Mouse (Mus musculus): ENCODE measurements at regions not wholly inside any gene's neighbourhood (a gene's known extent, or its start where the extent isn't known, plus 50 kb on each side); places are given as distances from the start of the nearest gene placed in this dataset.
A peak's percentile ranks its signal among the peaks of the same experiment; 100 is the strongest.

DNA sequence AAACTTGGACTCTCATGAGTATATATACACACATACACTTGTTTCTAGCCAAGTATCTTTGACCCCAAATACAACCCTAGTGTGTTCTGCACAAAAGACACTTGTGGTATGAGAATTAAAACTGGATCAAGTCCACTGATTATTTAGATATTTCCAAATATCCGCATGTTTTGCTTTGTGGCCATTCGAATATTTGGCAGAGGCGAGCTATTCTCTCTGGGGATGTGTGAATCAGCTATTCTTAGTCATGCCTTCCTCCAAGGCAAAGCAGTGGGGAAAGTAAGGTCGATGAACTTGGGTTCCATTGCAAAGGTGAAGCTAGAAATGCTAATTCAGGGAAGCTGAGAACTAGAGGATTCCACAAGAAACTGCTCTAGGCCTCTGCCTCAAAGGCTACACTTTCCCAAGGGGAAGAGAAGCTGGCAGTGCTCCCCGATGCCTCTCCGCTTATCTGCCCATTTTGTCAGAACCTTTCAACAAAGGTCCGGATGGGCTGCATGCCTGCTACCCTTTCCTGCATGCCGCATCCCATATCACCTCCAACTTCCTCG lies 154.4 kb downstream of the Snx19 start:
- DNase-seq (ENCODE audit: low spot score) (no peak), ATAC-seq (ENCODE audit: low FRiP score) (no peak)
- Histone ChIP-seq H3K27me3 (ENCODE audit: control insufficient read depth, insufficient read depth, low read length) (no peaks in the 10 kb centered on the region), H3K9ac (no peak overlapping the region), H3K27ac (no peak overlapping the region), H3K9me3 (ENCODE audit: control insufficient read depth, low read length) (no peaks in the 10 kb centered on the region), H3K36me3 (replicated peaks; ENCODE audit: control insufficient read depth, insufficient read depth) (no peaks in the 10 kb centered on the region), H3K4me3 (replicated peaks; ENCODE audit: low read length) (no peak overlapping the region), H3K4me2 (replicated peaks) (no peak overlapping the region), H3K4me1 (replicated peaks; ENCODE audit: control insufficient read depth, insufficient read depth, low read length) (no peaks in the 10 kb centered on the region)
- WGBS = 88% methylated on average over 9 of the region's 9 CpGs

DNA sequence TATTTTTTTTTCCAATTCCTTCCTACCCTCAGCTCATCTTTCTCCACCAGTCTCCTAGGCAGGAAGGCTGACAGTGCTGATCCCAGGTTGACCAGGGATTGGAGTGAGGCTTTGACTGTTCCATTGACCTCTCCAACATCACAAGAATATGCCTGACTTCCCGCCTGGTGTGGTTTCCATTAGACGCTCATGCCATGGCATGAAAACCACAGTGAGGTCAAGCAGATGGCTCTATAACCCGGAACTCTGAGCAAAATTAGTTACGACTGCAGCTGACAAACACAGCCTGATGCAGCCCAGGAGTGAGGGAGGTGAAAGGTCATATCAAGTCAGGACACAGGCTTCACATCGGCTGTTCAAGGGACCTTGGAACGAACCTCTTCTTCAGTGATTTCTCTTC lies 153.6 kb downstream of the Snx19 start:
- Histone ChIP-seq H3K9me3 (ENCODE audit: control insufficient read depth, low read length) (no peaks in the 10 kb centered on the region), H3K27ac (no peak overlapping the region), H3K4me1 (replicated peaks; ENCODE audit: control insufficient read depth, insufficient read depth, low read length) (no peaks in the 10 kb centered on the region), H3K27me3 (ENCODE audit: control insufficient read depth, insufficient read depth, low read length) (no peaks in the 10 kb centered on the region), H3K9ac (no peak overlapping the region), H3K4me2 (replicated peaks) (no peak overlapping the region), H3K36me3 (replicated peaks; ENCODE audit: control insufficient read depth, insufficient read depth) (no peaks in the 10 kb centered on the region), H3K4me3 (replicated peaks; ENCODE audit: low read length) (no peak overlapping the region)
- DNase-seq (ENCODE audit: low spot score) = no peak
- ATAC-seq (ENCODE audit: low FRiP score) = no peak
- WGBS = 81% methylated on average over 6 of the region's 6 CpGs

DNA sequence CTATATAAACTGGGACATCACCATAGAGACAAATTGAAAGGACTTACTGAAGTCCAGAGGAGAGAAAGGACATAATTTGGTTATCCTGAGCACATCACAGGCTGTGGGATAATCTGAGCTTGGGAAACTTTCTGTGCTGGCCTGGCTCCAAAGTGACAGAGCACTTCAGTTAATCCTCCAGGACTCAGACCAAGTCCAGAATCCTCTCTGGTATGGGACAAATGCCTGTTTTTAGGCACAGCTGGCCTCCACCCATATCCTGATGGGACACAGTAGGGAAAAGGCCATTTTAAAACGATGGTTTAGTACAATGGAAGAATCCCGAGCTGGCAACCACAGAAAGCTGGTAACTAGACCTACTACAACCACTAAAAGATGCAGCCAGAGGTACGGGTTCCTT lies 151.3 kb downstream of the Snx19 start:
- H3K27ac ChIP-seq = no peak overlapping the region
- 85% methylated on average over 3 of the region's 3 CpGs for WGBS
- no peaks in the 10 kb centered on the region for H3K27me3 ChIP-seq (ENCODE audit: control insufficient read depth, insufficient read depth, low read length)
- no peaks in the 10 kb centered on the region for H3K36me3 ChIP-seq (replicated peaks; ENCODE audit: control insufficient read depth, insufficient read depth)
- no peak overlapping the region for H3K4me2 ChIP-seq (replicated peaks)
- DNase-seq (ENCODE audit: low spot score) (no peak), ATAC-seq (ENCODE audit: low FRiP score) (no peak)
- no peaks in the 10 kb centered on the region for H3K9me3 ChIP-seq (ENCODE audit: control insufficient read depth, low read length)
- no peaks in the 10 kb centered on the region for H3K4me1 ChIP-seq (replicated peaks; ENCODE audit: control insufficient read depth, insufficient read depth, low read length)
- no peak overlapping the region for H3K4me3 ChIP-seq (replicated peaks; ENCODE audit: low read length)
- no peak overlapping the region for H3K9ac ChIP-seq

DNA sequence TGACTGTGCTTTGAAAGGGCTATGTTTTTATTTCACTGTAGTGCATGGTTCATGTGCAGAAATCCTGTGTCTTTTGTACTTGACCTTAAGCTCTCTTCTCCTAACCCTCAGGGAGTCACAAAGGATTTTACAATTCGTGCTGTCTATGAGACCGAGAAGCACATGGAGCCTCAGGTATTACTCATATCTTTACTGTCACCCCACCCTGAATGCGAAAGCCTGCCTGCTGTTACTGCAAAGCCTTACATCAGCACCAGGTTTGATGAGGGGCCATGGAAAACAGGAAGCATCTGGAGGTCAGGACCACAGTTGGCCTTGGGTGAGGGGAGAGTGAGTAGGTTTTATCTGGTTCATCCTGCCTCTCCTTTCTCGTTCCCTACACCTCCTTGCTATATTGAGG lies 150.3 kb downstream of the Snx19 start:
- H3K27me3 ChIP-seq (ENCODE audit: control insufficient read depth, insufficient read depth, low read length) = no peaks in the 10 kb centered on the region
- DNase-seq (ENCODE audit: low spot score) (no peak), ATAC-seq (ENCODE audit: low FRiP score) (no peak)
- H3K4me1 ChIP-seq (replicated peaks; ENCODE audit: control insufficient read depth, insufficient read depth, low read length) = no peaks in the 10 kb centered on the region
- no peak overlapping the region for H3K4me2 ChIP-seq (replicated peaks)
- no peak overlapping the region for H3K4me3 ChIP-seq (replicated peaks; ENCODE audit: low read length)
- H3K27ac ChIP-seq = no peak overlapping the region
- H3K9me3 ChIP-seq (ENCODE audit: control insufficient read depth, low read length) = no peaks in the 10 kb centered on the region
- H3K36me3 ChIP-seq (replicated peaks; ENCODE audit: control insufficient read depth, insufficient read depth) = no peaks in the 10 kb centered on the region
- 82% methylated on average over 4 of the region's 4 CpGs for WGBS
- no peak overlapping the region for H3K9ac ChIP-seq

DNA sequence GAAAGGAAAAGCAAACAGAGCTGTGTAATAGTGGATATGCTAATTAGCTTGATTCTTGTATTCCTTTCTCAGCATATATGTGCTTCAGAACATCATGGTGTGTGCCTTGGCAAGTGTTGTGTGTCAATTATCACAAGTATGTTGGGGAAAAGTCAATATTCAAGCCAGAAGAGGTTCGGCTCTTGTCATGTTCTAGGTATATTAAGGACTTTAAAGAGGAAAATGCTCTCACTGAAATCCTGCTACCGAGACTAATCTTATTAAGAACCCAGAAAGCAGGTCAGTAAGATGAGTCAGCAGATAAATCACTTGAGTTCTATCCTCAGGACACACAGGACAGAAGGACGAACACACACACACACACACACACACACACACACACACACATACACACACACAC lies 148.6 kb downstream of the Snx19 start:
- Histone ChIP-seq H3K4me1 (replicated peaks; ENCODE audit: control insufficient read depth, insufficient read depth, low read length) (no peaks in the 10 kb centered on the region), H3K4me2 (replicated peaks) (no peak overlapping the region), H3K36me3 (replicated peaks; ENCODE audit: control insufficient read depth, insufficient read depth) (no peaks in the 10 kb centered on the region), H3K4me3 (replicated peaks; ENCODE audit: low read length) (no peak overlapping the region), H3K9me3 (ENCODE audit: control insufficient read depth, low read length) (no peaks in the 10 kb centered on the region), H3K27me3 (ENCODE audit: control insufficient read depth, insufficient read depth, low read length) (no peaks in the 10 kb centered on the region), H3K9ac (no peak overlapping the region), H3K27ac (no peak overlapping the region)
- WGBS = 66% methylated on average over 3 of the region's 3 CpGs
- DNase-seq (ENCODE audit: low spot score) (no peak), ATAC-seq (ENCODE audit: low FRiP score) (no peak)

DNA sequence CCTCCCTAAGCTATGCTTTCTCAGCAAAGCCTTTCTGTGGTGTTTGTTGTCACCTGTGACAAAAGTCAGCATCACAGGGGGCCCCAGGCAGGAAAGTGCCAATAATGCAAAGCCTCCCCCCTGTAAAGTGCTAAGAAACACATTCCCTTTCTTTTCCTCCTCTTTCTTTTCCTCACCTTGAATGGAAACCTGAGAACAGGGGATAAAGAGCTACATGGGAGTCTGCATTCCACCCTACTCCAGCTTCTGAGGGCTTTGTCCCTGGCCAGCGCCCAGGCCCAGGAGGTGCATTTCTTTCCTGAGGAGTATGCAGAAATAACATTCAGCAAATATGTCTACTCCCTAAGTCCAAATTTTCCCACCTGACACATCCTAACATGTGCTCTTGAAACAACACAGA lies 146.4 kb downstream of the Snx19 start:
- Histone ChIP-seq H3K4me2 (replicated peaks) (no peak overlapping the region), H3K4me3 (replicated peaks; ENCODE audit: low read length) (no peak overlapping the region)
- DNase-seq (ENCODE audit: low spot score) = no peak

DNA sequence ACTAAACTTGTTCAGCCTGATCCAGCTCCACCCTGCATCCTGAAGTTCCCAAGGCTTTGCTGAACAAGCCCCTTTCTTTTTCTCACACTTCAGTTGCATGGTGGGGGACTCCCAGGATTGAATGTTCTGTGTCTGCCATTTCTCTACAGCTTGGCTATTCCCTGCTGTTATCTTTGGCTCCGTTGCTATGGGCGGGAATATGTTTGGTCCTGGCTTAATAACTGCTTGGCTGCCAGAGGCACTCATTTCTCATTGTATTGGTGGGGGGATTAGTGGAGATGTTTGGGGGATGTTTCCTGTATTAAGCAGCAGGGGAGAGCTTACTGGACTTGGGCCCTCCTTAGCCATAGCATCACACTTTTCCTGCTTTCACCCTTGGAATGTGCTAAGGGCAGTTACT lies 144.1 kb downstream of the Snx19 start:
- ATAC-seq (ENCODE audit: low FRiP score) (no peak), DNase-seq (ENCODE audit: low spot score) (peak; percentile 25)
- Histone ChIP-seq H3K9ac (no peak overlapping the region), H3K27me3 (ENCODE audit: control insufficient read depth, insufficient read depth, low read length) (no peaks in the 10 kb centered on the region), H3K4me3 (replicated peaks; ENCODE audit: low read length) (no peak overlapping the region), H3K36me3 (replicated peaks; ENCODE audit: control insufficient read depth, insufficient read depth) (no peaks in the 10 kb centered on the region), H3K9me3 (ENCODE audit: control insufficient read depth, low read length) (no peaks in the 10 kb centered on the region), H3K4me2 (replicated peaks) (no peak overlapping the region), H3K4me1 (replicated peaks; ENCODE audit: control insufficient read depth, insufficient read depth, low read length) (no peaks in the 10 kb centered on the region), H3K27ac (no peak overlapping the region)
- WGBS = 8% methylated on average over 2 of the region's 2 CpGs

More for the DNA sequence above, 146.4 kb downstream of the Snx19 start:
- Histone ChIP-seq H3K9me3 (ENCODE audit: control insufficient read depth, low read length) (no peaks in the 10 kb centered on the region), H3K27ac (no peak overlapping the region), H3K9ac (no peak overlapping the region), H3K4me1 (replicated peaks; ENCODE audit: control insufficient read depth, insufficient read depth, low read length) (no peaks in the 10 kb centered on the region), H3K36me3 (replicated peaks; ENCODE audit: control insufficient read depth, insufficient read depth) (no peaks in the 10 kb centered on the region), H3K27me3 (ENCODE audit: control insufficient read depth, insufficient read depth, low read length) (no peaks in the 10 kb centered on the region)
- WGBS = 20% methylated on average over 1 of the region's 1 CpGs
- ATAC-seq (ENCODE audit: low FRiP score) = no peak

DNA sequence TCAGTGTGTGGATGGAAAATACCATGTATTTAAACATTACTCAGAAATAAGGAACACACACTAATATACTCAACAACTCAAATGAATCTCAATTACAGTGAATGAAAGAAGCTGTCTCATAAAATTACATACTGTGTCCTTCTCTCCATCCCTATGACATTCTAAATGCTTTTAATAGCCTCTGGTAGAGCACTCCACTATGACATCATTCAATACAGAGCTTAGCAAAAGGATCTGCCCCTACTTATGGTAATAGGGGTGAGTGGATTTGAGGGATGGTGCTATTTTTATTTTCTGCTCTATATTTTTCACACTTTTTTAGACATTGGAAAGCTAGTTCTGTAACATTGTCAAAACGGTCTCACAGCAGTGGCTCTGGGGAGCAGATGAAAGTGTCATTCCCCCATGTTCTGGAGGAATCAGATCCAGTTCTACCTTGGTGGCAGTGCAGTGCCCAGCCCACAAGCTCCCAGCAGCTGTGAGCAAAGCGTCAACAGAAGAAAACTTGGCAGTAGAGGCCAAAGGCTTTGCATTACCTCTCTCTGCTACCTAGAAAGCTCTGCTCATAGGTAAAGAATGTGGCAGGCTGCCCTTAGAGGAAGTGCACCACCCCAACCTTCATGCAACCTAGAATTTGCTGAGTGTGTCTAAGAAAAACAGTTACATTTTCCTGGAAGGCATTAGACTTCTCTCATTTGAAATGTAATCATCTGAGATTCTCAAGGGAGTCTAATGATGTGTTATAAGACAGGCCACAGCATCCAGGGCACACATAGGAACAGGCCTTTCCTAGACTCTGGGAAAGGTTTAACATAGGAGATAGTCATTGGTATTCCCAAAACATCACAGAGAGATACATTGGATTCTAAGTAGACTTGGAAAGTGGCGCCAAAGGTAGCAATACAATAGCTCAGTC lies 138.1 kb downstream of the Snx19 start:
- Histone ChIP-seq H3K27ac (no peak overlapping the region), H3K4me1 (replicated peaks; ENCODE audit: control insufficient read depth, insufficient read depth, low read length) (no peaks in the 10 kb centered on the region), H3K9ac (no peak overlapping the region), H3K4me2 (replicated peaks) (no peak overlapping the region), H3K4me3 (replicated peaks; ENCODE audit: low read length) (no peak overlapping the region), H3K36me3 (replicated peaks; ENCODE audit: control insufficient read depth, insufficient read depth) (no peaks in the 10 kb centered on the region), H3K9me3 (ENCODE audit: control insufficient read depth, low read length) (no peaks in the 10 kb centered on the region), H3K27me3 (ENCODE audit: control insufficient read depth, insufficient read depth, low read length) (no peaks in the 10 kb centered on the region)
- 86% methylated on average over 3 of the region's 3 CpGs for WGBS
- no peak for ATAC-seq (ENCODE audit: low FRiP score)
- DNase-seq (ENCODE audit: low spot score) = no peak

DNA sequence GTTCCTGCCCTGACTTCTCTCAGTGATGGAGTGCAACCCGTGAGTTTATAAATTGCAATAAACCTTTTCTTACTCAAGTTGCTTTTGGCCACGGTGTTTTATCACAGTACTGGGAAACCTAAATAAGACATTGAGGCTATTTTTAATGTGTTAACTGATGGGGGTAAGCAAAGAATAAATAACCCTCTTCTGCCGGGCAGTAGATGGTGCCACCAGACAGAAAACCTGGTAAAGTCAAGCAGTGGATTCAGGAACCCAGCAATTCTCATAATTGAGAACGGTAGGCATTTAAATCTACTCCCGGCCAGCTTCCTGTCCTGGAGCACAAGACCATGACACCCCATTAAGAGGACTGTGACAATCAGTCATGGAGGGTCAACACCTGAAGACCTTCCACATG lies 136.5 kb downstream of the Snx19 start:
- H3K27ac ChIP-seq = no peak overlapping the region
- no peak for DNase-seq (ENCODE audit: low spot score)
- H3K9me3 ChIP-seq (ENCODE audit: control insufficient read depth, low read length) = no peaks in the 10 kb centered on the region
- 91% methylated on average over 5 of the region's 5 CpGs for WGBS
- no peak for ATAC-seq (ENCODE audit: low FRiP score)
- H3K36me3 ChIP-seq (replicated peaks; ENCODE audit: control insufficient read depth, insufficient read depth) = no peaks in the 10 kb centered on the region
- no peaks in the 10 kb centered on the region for H3K4me1 ChIP-seq (replicated peaks; ENCODE audit: control insufficient read depth, insufficient read depth, low read length)
- no peak overlapping the region for H3K4me3 ChIP-seq (replicated peaks; ENCODE audit: low read length)
- H3K27me3 ChIP-seq (ENCODE audit: control insufficient read depth, insufficient read depth, low read length) = no peaks in the 10 kb centered on the region
- H3K9ac ChIP-seq = no peak overlapping the region
- no peak overlapping the region for H3K4me2 ChIP-seq (replicated peaks)

Data from hindbrain, embryonic 14.5 days (tissue).